Mouse (Mus musculus) liver, embryonic 14.5 days (tissue): ENCODE data around the gene Kcnj6. TPM values are rescaled to one million over a fixed set of nuclear protein-coding genes. Genes with fewer than 3 reads are reported as not detected.

Experiments used
- ATAC-seq: fragments of 200-750 bp; cut with Nextera tagmentation; 2 replicates; pipeline ENCODE4 v1.8.0; 2017; ENCODE audit warnings: moderate number of reproducible peaks, mild to moderate bottlenecking, moderate library complexity; ENCODE audit not compliant: insufficient read depth
- DNase-seq, 3 experiments: peaks; one replicate each; pipeline ENCODE4 v3.0.0-alpha.2; 2012 to 2013; ENCODE audit warnings: low read depth in 3 of 3, low spot score in 3 of 3
- H3K27ac ChIP-seq: fragments of 300-500 bp; sonication (generic); 2 replicates; pipeline ENCODE4 v1.5.1; 2014; ENCODE audit warnings: moderate library complexity, mild to moderate bottlenecking, control low read depth, inconsistent platforms
- H3K27me3 ChIP-seq: fragments of 300-500 bp; sonication (generic); 2 replicates; pipeline ENCODE4 v1.6.1; 2014; ENCODE audit warnings: mild to moderate bottlenecking, low read length, moderate library complexity; ENCODE audit not compliant: control insufficient read depth, insufficient read depth
- H3K36me3 ChIP-seq: fragments of 300-500 bp; sonication (generic); replicated peaks from 2 replicates; pipeline ENCODE4 v1.6.1; 2014; ENCODE audit warnings: low read depth; ENCODE audit not compliant: control insufficient read depth, insufficient read depth
- H3K4me1 ChIP-seq, 2 experiments: fragments of 200-500 bp in 1 of 2; fragments of 300-500 bp in 1 of 2; sonication (generic) in 1 of 2; replicated peaks; 2 replicates each; pipeline ENCODE4 v1.6.1; 2012 to 2014; ENCODE audit warnings: antibody characterized with exemption in 1 of 2, inconsistent platforms in 1 of 2, low read length in 1 of 2; ENCODE audit not compliant: control insufficient read depth in 2 of 2, insufficient read depth in 2 of 2
- H3K4me2 ChIP-seq: fragments of 300-500 bp; sonication (generic); 2 replicates; pipeline ENCODE4 v1.6.1; 2014; ENCODE audit warnings: low read depth, mild to moderate bottlenecking, control low read depth, moderate library complexity
- H3K4me3 ChIP-seq, 2 experiments: fragments of 200-500 bp in 1 of 2; fragments of 300-500 bp in 1 of 2; sonication (generic) in 1 of 2; 2 replicates each; pipeline ENCODE4 v1.5.1; 2012 to 2014; ENCODE audit warnings: low read depth in 2 of 2, low read length in 2 of 2, mild to moderate bottlenecking in 2 of 2, control low read depth in 1 of 2, inconsistent platforms in 1 of 2, moderate library complexity in 1 of 2; ENCODE audit not compliant: insufficient read depth in 1 of 2
- H3K9ac ChIP-seq: fragments of 300-500 bp; sonication (generic); replicated peaks from 2 replicates; pipeline ENCODE4 v1.6.1; 2014; ENCODE audit warnings: mild to moderate bottlenecking, control low read depth, moderate library complexity
- H3K9me3 ChIP-seq: fragments of 300-500 bp; sonication (generic); 2 replicates; pipeline ENCODE4 v1.6.1; 2016; ENCODE audit warnings: low read length, mixed read lengths; ENCODE audit not compliant: control insufficient read depth
- CTCF ChIP-seq: IDR thresholded peaks from 2 replicates; pipeline ENCODE4 v1.5.1; 2016; ENCODE audit warnings: antibody characterized with exemption, low read depth, control low read depth
- EP300 ChIP-seq: IDR thresholded peaks from 2 replicates; pipeline ENCODE4 v1.6.1; 2016; ENCODE audit warnings: antibody characterized with exemption, low read depth
- WGBS: fragments of 180-500 bp; shearing (Covaris S2); extraction: QIAGEN DNeasy Blood & Tissue Kit; methylation state at CpG from one replicate; pipeline ENCODE4 v1.1.7; 2014; ENCODE audit not compliant: insufficient replicate concordance; 5-methylcytosine and 5-hydroxymethylcytosine counted together
- polyA plus RNA-seq, 2 experiments: library from polyadenylated mRNA; depleted of rRNA in 1 of 2; stranded (reverse) in 1 of 2; unstranded in 1 of 2; fragments of >200 nt; fragmentation: Nextera tagmentation in 1 of 2; extraction: Ambion mirVana in 1 of 2; gene quantifications; 2 replicates each; pipeline versions ENCODE4 v1.2.1 to v1.2.3; 2012 to 2014

Kcnj6 gene
- polyA plus RNA-seq, 2 experiments, result not detected

GRCm38 (mm10) chr16:94996791-94997281 is 665 bp downstream of the Kcnj6 start:
- TF ChIP-seq CTCF, result no peak
- no peak for TF ChIP-seq EP300
- no peak overlapping the region for H3K4me2 ChIP-seq
- ATAC-seq (no peak), DNase-seq (no peak)
- no peaks in the 10 kb centered on the region for H3K4me1 ChIP-seq
- no peak overlapping the region for H3K9ac ChIP-seq
- peaks cover 16% of the 10 kb centered on the region for H3K27me3 ChIP-seq
- H3K9me3 ChIP-seq, result no peaks in the 10 kb centered on the region
- WGBS, result 20% methylated on average over 16 of the region's 16 CpGs
- no peak overlapping the region for H3K4me3 ChIP-seq
- H3K36me3 ChIP-seq, result no peaks in the 10 kb centered on the region
- no peak overlapping the region for H3K27ac ChIP-seq

- H3K9me3 ChIP-seq, result no peaks in the 10 kb centered on the region
- no peak overlapping the region for H3K4me2 ChIP-seq
- H3K36me3 ChIP-seq, result no peaks in the 10 kb centered on the region
- 15% methylated on average over 13 of the region's 13 CpGs for WGBS
- H3K9ac ChIP-seq, result no peak overlapping the region
- TF ChIP-seq CTCF (no peak), EP300 (no peak)
- H3K27me3 ChIP-seq, result peaks cover 16% of the 10 kb centered on the region
- no peaks in the 10 kb centered on the region for H3K4me1 ChIP-seq
- no peak overlapping the region for H3K4me3 ChIP-seq
- no peak overlapping the region for H3K27ac ChIP-seq
- DNase-seq, result peak in 1 of 3 experiments; percentile 7
- no peak for ATAC-seq
Measured at GRCm38 (mm10) chr16:94995542-94996131, 1.9 kb downstream of the Kcnj6 start.

- Histone ChIP-seq H3K27me3 (peaks cover 16% of the 10 kb centered on the region), H3K27ac (no peak overlapping the region), H3K9me3 (no peaks in the 10 kb centered on the region), H3K4me2 (no peak overlapping the region), H3K4me3 (no peak overlapping the region), H3K36me3 (no peaks in the 10 kb centered on the region), H3K9ac (no peak overlapping the region), H3K4me1 (no peaks in the 10 kb centered on the region)
- no peak for ATAC-seq
- WGBS, result 43% methylated on average over 4 of the region's 4 CpGs
- TF ChIP-seq EP300 (no peak), CTCF (no peak)
- DNase-seq, result no peak
Measured at GRCm38 (mm10) chr16:94994924-94995323, 2.6 kb downstream of the Kcnj6 start.

GRCm38 (mm10) chr16:94994148-94994547 is 3.4 kb downstream of the Kcnj6 start:
- H3K9ac ChIP-seq, result no peak overlapping the region
- ATAC-seq (no peak), DNase-seq (no peak)
- H3K9me3 ChIP-seq, result no peaks in the 10 kb centered on the region
- no peak overlapping the region for H3K27ac ChIP-seq
- H3K4me1 ChIP-seq, result no peaks in the 10 kb centered on the region
- peaks cover 16% of the 10 kb centered on the region for H3K27me3 ChIP-seq
- H3K4me2 ChIP-seq, result no peak overlapping the region
- 45% methylated on average over 3 of the region's 3 CpGs for WGBS
- TF ChIP-seq CTCF, result no peak
- TF ChIP-seq EP300, result no peak
- no peak overlapping the region for H3K4me3 ChIP-seq
- no peaks in the 10 kb centered on the region for H3K36me3 ChIP-seq

GRCm38 (mm10) chr16:94990114-94990513 is 7.4 kb downstream of the Kcnj6 start:
- H3K36me3 ChIP-seq, result no peaks in the 10 kb centered on the region
- H3K9me3 ChIP-seq, result no peaks in the 10 kb centered on the region
- H3K27me3 ChIP-seq, result no peaks in the 10 kb centered on the region
- H3K4me2 ChIP-seq, result no peak overlapping the region
- no peaks in the 10 kb centered on the region for H3K4me1 ChIP-seq
- 45% methylated on average over 2 of the region's 2 CpGs for WGBS
- ATAC-seq (no peak), DNase-seq (no peak)
- H3K4me3 ChIP-seq, result no peak overlapping the region
- no peak overlapping the region for H3K27ac ChIP-seq
- no peak overlapping the region for H3K9ac ChIP-seq
- TF ChIP-seq EP300 (no peak), CTCF (no peak)
